In the genomic region with DNA sequence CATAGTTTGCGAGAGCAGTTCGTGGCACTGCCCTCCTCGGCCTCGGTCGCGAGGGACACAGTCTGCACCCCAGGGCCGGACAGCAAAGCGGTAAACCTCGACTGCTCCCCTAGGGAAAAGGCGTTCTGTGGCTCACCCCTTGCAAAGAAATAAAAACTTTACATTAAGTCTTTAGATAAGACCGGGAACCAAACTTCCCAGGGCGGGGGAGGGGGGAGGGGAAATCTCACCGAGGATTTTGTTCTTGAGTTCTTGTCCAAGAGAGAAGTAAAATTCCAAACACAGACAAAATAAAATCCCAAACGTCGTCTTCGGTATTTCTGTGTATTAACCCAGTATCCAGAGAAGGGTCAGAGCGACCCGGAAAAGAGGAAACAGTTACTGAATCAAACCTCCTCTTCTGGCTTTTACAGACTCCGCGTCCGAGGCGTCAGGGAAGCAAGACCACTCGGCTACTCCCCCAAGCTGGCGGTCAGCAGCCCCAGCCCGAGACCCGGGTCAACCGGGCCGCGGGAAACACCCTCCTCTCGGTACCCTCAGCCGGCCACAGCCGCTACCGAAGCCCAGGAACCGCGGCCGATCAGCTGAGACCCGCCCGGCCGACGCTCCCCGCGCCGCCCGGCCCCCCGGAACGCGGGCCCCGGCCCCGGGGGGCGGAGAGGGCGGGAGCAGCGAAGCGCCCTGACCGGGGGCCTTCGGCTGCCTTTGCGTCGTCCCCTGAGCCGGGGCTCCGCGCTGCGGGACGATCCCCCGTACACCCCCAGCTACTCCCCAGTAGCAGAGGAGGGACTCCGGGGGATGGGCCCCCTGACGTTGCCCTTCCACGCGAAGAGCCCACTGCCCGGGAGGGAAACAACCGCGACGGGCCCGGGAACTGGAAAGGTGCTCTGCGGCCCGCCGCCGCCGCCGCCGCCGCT, we compare ENCODE assay signal across 7 mouse cellular contexts. TPM values are rescaled to one million over a fixed set of nuclear protein-coding genes. Genes with fewer than 3 reads are reported as not detected.
A peak's percentile ranks its signal among the peaks of the same experiment; 100 is the strongest.
DNase-seq lines count a peak whose midpoint lies in the region; ATAC-seq and TF ChIP-seq lines count a peak whose summit lies in the region.

No protein-coding gene starts in this region.

- no peak for TF ChIP-seq POLR2A in kidney, adult 2 months (IDR thresholded peaks at IDR 0.05; ENCODE audit: low read depth, low read length)
- no peak for TF ChIP-seq POLR2A in liver, adult 2 months (IDR thresholded peaks at IDR 0.05; ENCODE audit: extremely low read depth, insufficient read depth, low read length)

- H3K4me3 ChIP-seq in kidney, adult 2 months (ENCODE audit: insufficient read depth, low read depth, low read length), result peak overlapping the region; percentile 84
- H3K4me3 ChIP-seq in liver, adult 2 months (ENCODE audit: insufficient read depth, low read depth, low read length), result peak overlapping the region; percentile 80
- H3K4me3 ChIP-seq in stomach, embryonic 14.5 days (ENCODE audit: low read depth, low read length), result peak overlapping the region; percentile 88

- under 1% methylated on average over 77 of the region's 80 CpGs for WGBS in kidney, adult 2 months
- under 1% methylated on average over 79 of the region's 80 CpGs for WGBS in liver, adult 2 months
- under 1% methylated on average over 73 of the region's 80 CpGs for WGBS in stomach, embryonic 14.5 days

- H3K4me1 ChIP-seq in kidney, adult 2 months (ENCODE audit: control insufficient read depth, insufficient read depth, low read length), result peaks cover 4% of the 10 kb centered on the region; the same call in 1 of the 2 replicates
- H3K4me1 ChIP-seq in liver, adult 2 months (ENCODE audit: control insufficient read depth, insufficient read depth, low read length), result peaks cover 4% of the 10 kb centered on the region
- 0 out of 2 replicates have a peak, but pooled peaks cover 11% of the 10 kb centered on the region for H3K4me1 ChIP-seq in stomach, embryonic 14.5 days (ENCODE audit: control insufficient read depth, insufficient read depth, low read length)

- H3K27ac ChIP-seq in kidney, adult 2 months (ENCODE audit: insufficient read depth, low read depth, low read length), result peak overlapping the region; percentile 86
- peak overlapping the region; percentile 84 for H3K27ac ChIP-seq in liver, adult 2 months (replicated peaks; ENCODE audit: insufficient read depth, low read depth, low read length)
- H3K27ac ChIP-seq in stomach, embryonic 14.5 days (ENCODE audit: low read length), result peak overlapping the region; percentile 94

- H3K36me3 ChIP-seq in kidney, adult 2 months (ENCODE audit: control insufficient read depth, insufficient read depth, low read length), result peaks cover 2% of the 10 kb centered on the region; the same call in 1 of the 2 replicates
- peaks cover 12% of the 10 kb centered on the region; the same call in 1 of the 2 replicates for H3K36me3 ChIP-seq in liver, adult 2 months (ENCODE audit: control insufficient read depth, insufficient read depth, low read length)
- H3K36me3 ChIP-seq in stomach, embryonic 14.5 days (ENCODE audit: control insufficient read depth, insufficient read depth, low read length), result peaks cover 8% of the 10 kb centered on the region; the same call in 1 of the 2 replicates

- peaks cover 13% of the 10 kb centered on the region; the same call in 1 of the 2 replicates for H3K79me2 ChIP-seq in liver, adult 2 months (ENCODE audit: control insufficient read depth, insufficient read depth, low read length)

- peak overlapping the region; percentile 91 for H3K9ac ChIP-seq in liver, adult 2 months (ENCODE audit: low read depth, low read length)
- peak overlapping the region; percentile 75 for H3K9ac ChIP-seq in stomach, embryonic 14.5 days (replicated peaks; ENCODE audit: low read depth, low read length)

- no peaks in the 10 kb centered on the region for H3K9me3 ChIP-seq in stomach, embryonic 14.5 days (ENCODE audit: control insufficient read depth, low read depth, low read length)

- H3K4me2 ChIP-seq in stomach, embryonic 14.5 days (replicated peaks; ENCODE audit: low read depth, low read length), result peak overlapping the region; percentile 80

- peak; percentile 36 for ATAC-seq in granulocyte monocyte progenitor cell, adult 5-6 weeks (replicated peaks; ENCODE audit: poor library complexity, severe bottlenecking)
- ATAC-seq in monocyte, adult 5-6 weeks (replicated peaks; ENCODE audit: insufficient number of reproducible peaks, low FRiP score, low TSS enrichment, poor library complexity, severe bottlenecking), result peak; percentile 13; the same call in 1 of the 2 replicates
- ATAC-seq in stomach, embryonic 14.5 days (ENCODE audit: insufficient number of reproducible peaks, insufficient read depth, low FRiP score, low read depth), result peak; percentile 5; the same call in 1 of the 2 replicates

- no peaks in the 10 kb centered on the region for H3K27me3 ChIP-seq in kidney, adult 2 months (replicated peaks; ENCODE audit: control insufficient read depth, insufficient read depth, low read length)
- H3K27me3 ChIP-seq in liver, adult 2 months (ENCODE audit: control insufficient read depth, insufficient read depth, low read length), result no peaks in the 10 kb centered on the region
- no peaks in the 10 kb centered on the region for H3K27me3 ChIP-seq in stomach, embryonic 14.5 days (ENCODE audit: control insufficient read depth, insufficient read depth, low read length)

- TF ChIP-seq CTCF in kidney, adult 2 months (conservative IDR thresholded peaks at IDR 0.05; ENCODE audit: insufficient read depth, insufficient read length, low read depth, low read length), result no peak
- TF ChIP-seq CTCF in liver, adult 2 months (IDR thresholded peaks at IDR 0.05; ENCODE audit: low read depth, low read length), result no peak

- DNase-seq in adrenal gland, postnatal 10 days, result peak; percentile 53
- DNase-seq in embryo, embryonic 10.5 days (ENCODE audit: low spot score), result peak; percentile 53
- DNase-seq in kidney, adult 2 months, result peak; percentile 42
- DNase-seq in liver, adult 2 months (ENCODE audit: extremely low read depth, low read depth, low spot score), result peak; percentile 37

RNA-seq across cellular contexts. Expression of a gene that starts 1.7 kb away (rescaled TPM):
- 10 to 100 TPM; 67.7 to 84.7 TPM for total RNA-seq in adrenal gland, postnatal 10 days (2021)
- total RNA-seq in granulocyte monocyte progenitor cell, adult 5-6 weeks (2014; fragmentation: Nextera tagmentation), result 62.9 and 96.0 TPM in 2 replicates
- 46.5 and 61.7 TPM in 2 replicates for total RNA-seq in granulocyte monocyte progenitor cell, adult 5-6 weeks (2017)
- polyA plus RNA-seq in kidney, adult 2 months (2012; rRNA removed), result 74.3 and 89.5 TPM in 2 replicates
- total RNA-seq in liver, adult 2 months (2014; rRNA removed), result 29.6 and 32.7 TPM in 2 replicates
- polyA plus RNA-seq in liver, adult 2 months (2012; rRNA removed), result 39.5 and 52.6 TPM in 2 replicates
- total RNA-seq in monocyte, adult 5-6 weeks (2017), result 109 to 142 TPM (median 139 TPM) in 3 replicates
- 56.4 and 58.2 TPM in 2 replicates for polyA plus RNA-seq in stomach, embryonic 14.5 days (2014; fragmentation: Nextera tagmentation; extraction: Ambion mirVana)

RNA-seq across cellular contexts. Expression of a gene that starts 42.9 kb away (rescaled TPM):
- 10 to 100 TPM; 13.7 to 15.4 TPM for total RNA-seq in adrenal gland, postnatal 10 days (2021)
- 0.28 TPM in 1 of 2 replicates, not detected in the other for total RNA-seq in granulocyte monocyte progenitor cell, adult 5-6 weeks (2014; fragmentation: Nextera tagmentation)
- total RNA-seq in granulocyte monocyte progenitor cell, adult 5-6 weeks (2017), result not detected in 2 replicates
- 35.1 and 35.6 TPM in 2 replicates for polyA plus RNA-seq in kidney, adult 2 months (2012; rRNA removed)
- total RNA-seq in liver, adult 2 months (2014; rRNA removed), result 23.9 and 33.7 TPM in 2 replicates
- 34.9 and 39.6 TPM in 2 replicates for polyA plus RNA-seq in liver, adult 2 months (2012; rRNA removed)
- not detected in 3 replicates for total RNA-seq in monocyte, adult 5-6 weeks (2017)
- 29.1 and 43.7 TPM in 2 replicates for polyA plus RNA-seq in stomach, embryonic 14.5 days (2014; fragmentation: Nextera tagmentation; extraction: Ambion mirVana)

Comparison
In these comparisons a context has a peak if more than half of its experiments do, and no peak if none do; other contexts are left out.
1. Peak in every context shown above with its lines: DNase-seq, ATAC-seq, H3K4me3 ChIP-seq and H3K27ac ChIP-seq.
2. RNA of a gene that starts 42.9 kb away (total RNA-seq): 23.9 to 33.7 TPM in liver, adult 2 months and 13.7 to 15.4 TPM in adrenal gland, postnatal 10 days; 0.28 TPM in granulocyte monocyte progenitor cell, adult 5-6 weeks and not detected in monocyte, adult 5-6 weeks; every median in the first group is over 10 times any median in the second.